Mouse (Mus musculus) bone marrow macrophage, adult 2 months (primary cell): ENCODE measurements around the gene Spred3. TPM values are rescaled to one million over a fixed set of nuclear protein-coding genes. Genes with fewer than 3 reads are reported as not detected.

Experiments
- H3K27ac ChIP-seq: 2 replicates; pipeline ENCODE4 v1.5.1; 2012; ENCODE audit warnings: low read depth, low read length; ENCODE audit not compliant: insufficient read depth
- H3K4me1 ChIP-seq: 2 replicates; pipeline ENCODE4 v1.6.1; 2012; ENCODE audit warnings: low read length; ENCODE audit not compliant: control insufficient read depth, insufficient read depth
- H3K4me3 ChIP-seq: 2 replicates; pipeline ENCODE4 v1.5.1; 2012; ENCODE audit warnings: mild to moderate bottlenecking, low read length, moderate library complexity; ENCODE audit not compliant: insufficient read depth
- CTCF ChIP-seq: IDR thresholded peaks from 2 replicates; pipeline ENCODE4 v1.5.1; 2012; ENCODE audit warnings: low read depth, mild to moderate bottlenecking, low read length, moderate library complexity
- POLR2A ChIP-seq: IDR thresholded peaks from 2 replicates; pipeline ENCODE4 v1.6.1; 2012; ENCODE audit warnings: mild to moderate bottlenecking, low read depth, low read length, borderline replicate concordance
- polyA plus RNA-seq: library from polyadenylated mRNA; stranded (reverse); fragments of >200 nt; gene quantifications from 2 replicates; pipeline ENCODE4 v1.2.4, GENCODE M21; 2012; ENCODE audit not compliant: missing spikeins, insufficient read depth, insufficient read length

Spred3 gene
- polyA plus RNA-seq, 1 experiment, result 11.1 TPM

GRCm38 (mm10) chr7:29168791-29169230, 1.4 kb downstream of the Spred3 start:
- no peak for TF ChIP-seq POLR2A
- TF ChIP-seq CTCF, result no peak
- Histone ChIP-seq H3K4me1 (peaks cover 3% of the 10 kb centered on the region; the same call in 1 of the 2 replicates), H3K27ac (no peak overlapping the region), H3K4me3 (peak overlapping the region; percentile 72)

- no peak overlapping the region for H3K27ac ChIP-seq
- no peak overlapping the region for H3K4me3 ChIP-seq
- H3K4me1 ChIP-seq, result peaks cover 4% of the 10 kb centered on the region; the same call in 1 of the 2 replicates
- no peak for TF ChIP-seq POLR2A
- no peak for TF ChIP-seq CTCF
Measured at GRCm38 (mm10) chr7:29168121-29168695, 2.0 kb downstream of the Spred3 start.

GRCm38 (mm10) chr7:29167656-29168055, 2.6 kb downstream of the Spred3 start:
- no peak overlapping the region for H3K4me3 ChIP-seq
- H3K4me1 ChIP-seq, result peaks cover 8% of the 10 kb centered on the region; the same call in 1 of the 2 replicates
- H3K27ac ChIP-seq, result no peak overlapping the region
- TF ChIP-seq POLR2A (no peak), CTCF (no peak)

GRCm38 (mm10) chr7:29162750-29163525, 7.3 kb downstream of the Spred3 start:
- TF ChIP-seq POLR2A (no peak), CTCF (no peak)
- Histone ChIP-seq H3K4me1 (peaks cover 5% of the 10 kb centered on the region; the same call in 1 of the 2 replicates), H3K4me3 (no peak overlapping the region), H3K27ac (no peak overlapping the region)

- no peak for TF ChIP-seq POLR2A
- no peak for TF ChIP-seq CTCF
Measured at GRCm38 (mm10) chr7:29162294-29162693, 7.9 kb downstream of the Spred3 start.

GRCm38 (mm10) chr7:29158264-29158663, 11.9 kb downstream of the Spred3 start:
- TF ChIP-seq POLR2A (no peak), CTCF (no peak)
- H3K4me3 ChIP-seq, result no peak overlapping the region
- H3K4me1 ChIP-seq, result peaks cover 12% of the 10 kb centered on the region; the same call in 1 of the 2 replicates
- H3K27ac ChIP-seq, result no peak overlapping the region

More at GRCm38 (mm10) chr7:29162294-29162693, 7.9 kb downstream of the Spred3 start:
- peaks cover 5% of the 10 kb centered on the region; the same call in 1 of the 2 replicates for H3K4me1 ChIP-seq
- no peak overlapping the region for H3K27ac ChIP-seq
- H3K4me3 ChIP-seq, result no peak overlapping the region

- TF ChIP-seq POLR2A (no peak), CTCF (no peak; the same call in 1 of the 2 replicates)
- Histone ChIP-seq H3K4me3 (peak within 1 kb of the TSS; percentile 86), H3K4me1 (peaks cover 8% of the 10 kb centered on the region; the same call in 1 of the 2 replicates), H3K27ac (peak within 1 kb of the TSS; percentile 50)
Measured at GRCm38 (mm10) chr7:29155838-29156782, 14.1 kb downstream of the Spred3 start, which contains the start of gene Fam98c. Gene Fam98c, minus strand, starts transcription at chr7:29156234.

GRCm38 (mm10) chr7:29155196-29155837, 14.9 kb downstream of the Spred3 start:
- no peak; the same call in 1 of the 2 replicates for TF ChIP-seq POLR2A
- no peak for TF ChIP-seq CTCF
- Histone ChIP-seq H3K4me3 (peak overlapping the region; percentile 86), H3K4me1 (peaks cover 8% of the 10 kb centered on the region; the same call in 1 of the 2 replicates), H3K27ac (peak overlapping the region; percentile 50)

GRCm38 (mm10) chr7:29154018-29154720, 16.0 kb downstream of the Spred3 start:
- Histone ChIP-seq H3K4me1 (peaks cover 8% of the 10 kb centered on the region; the same call in 1 of the 2 replicates), H3K27ac (no peak overlapping the region), H3K4me3 (no peak overlapping the region)
- TF ChIP-seq CTCF, result no peak
